Mouse (Mus musculus) granulocyte monocyte progenitor cell, adult 5-6 weeks (primary cell): ENCODE results near the gene Eif4g1. TPM values are rescaled to one million over a fixed set of nuclear protein-coding genes. Genes with fewer than 3 reads are reported as not detected.

Experiments
- ATAC-seq: replicated peaks from 2 replicates; pipeline ENCODE4 v1.8.0; 2016; ENCODE audit warnings: mild to moderate bottlenecking, moderate TSS enrichment, inconsistent platforms; ENCODE audit not compliant: poor library complexity, severe bottlenecking
- total RNA-seq, 2 experiments: library from RNA; stranded (forward) in 1 of 2; stranded (reverse) in 1 of 2; fragments of 200-712, 200-1000 nt in 1 of 2; fragments of >200 nt in 1 of 2; fragmentation: Nextera tagmentation in 1 of 2; gene quantifications; 2 replicates each; pipeline ENCODE4 v1.2.3; 2014 to 2017

The Eif4g1 gene
- total RNA-seq, 2 experiments from 2014 or later: 242 to 312 TPM

DNA sequence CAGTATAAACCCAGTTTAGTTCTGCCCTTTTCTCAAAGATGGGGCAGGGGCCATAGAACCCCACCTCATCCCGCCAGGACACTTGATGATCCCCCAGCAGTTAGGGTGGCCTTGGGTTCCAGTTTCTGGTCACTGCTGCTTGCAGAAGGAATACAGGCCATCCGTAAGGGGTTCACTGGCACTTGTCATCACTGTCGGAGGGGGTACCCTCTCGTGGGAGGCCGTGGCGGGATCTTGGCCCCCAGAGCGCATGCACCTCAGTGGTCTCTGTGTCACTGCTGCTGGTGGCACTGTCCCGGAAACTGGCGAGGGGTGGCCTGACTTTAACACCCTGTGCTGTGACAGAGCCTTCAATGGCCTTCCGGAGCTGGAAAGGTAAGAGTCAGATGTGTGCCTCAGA lies 35.0 kb downstream of the Eif4g1 start:
- no peak for ATAC-seq

DNA sequence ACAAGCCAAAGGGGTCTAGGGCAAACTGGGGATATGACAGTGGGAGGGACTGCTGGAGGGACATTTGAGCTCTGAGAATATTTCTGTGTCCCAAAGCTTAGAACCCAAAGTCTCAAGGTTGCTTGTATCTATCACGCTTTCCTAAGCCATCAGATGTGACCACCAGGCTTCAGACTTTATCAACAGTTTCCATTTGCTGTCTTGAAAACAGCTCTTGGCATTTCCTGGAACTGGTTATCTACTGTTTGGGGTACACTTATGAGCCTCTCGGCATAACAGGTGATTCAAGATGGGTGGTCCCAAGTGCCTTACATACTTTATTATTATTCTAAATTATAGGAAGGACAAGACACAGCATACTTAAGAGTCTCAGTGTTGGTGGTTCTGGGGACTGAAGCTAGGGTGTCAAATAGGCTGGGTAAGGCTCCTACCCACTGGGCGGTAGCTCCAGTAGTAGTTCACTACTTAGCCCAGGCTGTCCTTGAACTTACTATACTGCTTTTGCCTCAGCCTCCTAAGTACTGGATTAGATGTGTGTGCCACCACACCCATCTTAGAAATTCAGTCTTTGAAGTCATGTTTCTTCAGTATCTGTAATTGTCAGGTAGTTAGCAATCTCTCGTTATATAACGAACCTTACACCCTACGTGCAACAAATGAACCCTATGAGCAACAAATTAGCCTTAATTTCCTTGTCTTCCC lies 35.7 kb downstream of the Eif4g1 start:
- ATAC-seq: no peak

DNA sequence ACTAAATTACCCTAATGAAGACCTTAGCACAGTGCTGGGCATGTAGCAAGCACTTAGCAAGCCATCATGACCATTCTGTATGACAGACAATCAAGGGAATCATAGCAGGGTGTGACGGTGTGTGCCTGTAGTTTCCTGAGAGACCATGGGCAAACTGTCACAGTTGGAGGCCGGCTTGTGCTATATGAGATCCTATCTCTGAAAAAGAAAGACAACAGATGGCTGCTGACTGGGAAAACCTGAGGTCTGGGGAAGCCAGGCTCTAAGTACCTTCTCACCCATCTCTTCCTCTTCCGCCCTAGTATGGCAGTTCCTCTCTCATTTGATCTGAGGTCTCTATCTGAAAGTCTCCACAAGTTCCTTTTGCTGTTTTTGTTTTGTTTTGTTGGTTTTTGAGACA lies 37.7 kb downstream of the Eif4g1 start:
- no peak for ATAC-seq

DNA sequence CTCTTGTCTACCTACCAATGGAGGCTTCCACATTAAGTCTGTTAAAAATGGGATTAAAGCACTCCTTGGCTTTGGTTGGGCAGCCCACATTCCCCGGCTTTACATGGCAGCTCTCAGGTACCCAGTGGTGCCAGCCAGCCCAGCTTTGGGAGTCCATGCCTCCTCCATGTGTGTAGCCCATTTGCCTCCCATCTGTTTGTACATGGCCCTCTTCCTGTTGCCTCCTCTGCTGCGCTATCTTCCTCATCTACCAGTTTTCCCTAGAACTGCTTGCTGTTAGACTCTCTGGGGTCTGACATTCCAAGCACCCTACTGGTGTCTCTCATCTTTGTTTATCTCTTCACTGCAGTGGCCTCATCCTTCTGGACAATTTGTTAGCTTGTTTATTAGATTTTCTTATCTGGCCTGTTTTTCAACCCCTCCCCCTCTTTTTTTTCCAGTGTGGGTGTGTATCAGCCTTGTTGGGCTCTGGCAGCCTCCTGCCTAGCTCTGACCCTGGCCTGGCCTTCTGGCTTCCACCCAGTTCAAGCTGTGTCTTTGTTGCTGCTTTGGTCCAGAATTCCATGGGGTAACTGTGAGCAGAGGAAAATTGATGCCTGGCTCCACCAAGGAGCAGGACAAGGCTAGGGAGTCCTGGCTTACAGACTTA lies 38.4 kb downstream of the Eif4g1 start:
- ATAC-seq: no peak

DNA sequence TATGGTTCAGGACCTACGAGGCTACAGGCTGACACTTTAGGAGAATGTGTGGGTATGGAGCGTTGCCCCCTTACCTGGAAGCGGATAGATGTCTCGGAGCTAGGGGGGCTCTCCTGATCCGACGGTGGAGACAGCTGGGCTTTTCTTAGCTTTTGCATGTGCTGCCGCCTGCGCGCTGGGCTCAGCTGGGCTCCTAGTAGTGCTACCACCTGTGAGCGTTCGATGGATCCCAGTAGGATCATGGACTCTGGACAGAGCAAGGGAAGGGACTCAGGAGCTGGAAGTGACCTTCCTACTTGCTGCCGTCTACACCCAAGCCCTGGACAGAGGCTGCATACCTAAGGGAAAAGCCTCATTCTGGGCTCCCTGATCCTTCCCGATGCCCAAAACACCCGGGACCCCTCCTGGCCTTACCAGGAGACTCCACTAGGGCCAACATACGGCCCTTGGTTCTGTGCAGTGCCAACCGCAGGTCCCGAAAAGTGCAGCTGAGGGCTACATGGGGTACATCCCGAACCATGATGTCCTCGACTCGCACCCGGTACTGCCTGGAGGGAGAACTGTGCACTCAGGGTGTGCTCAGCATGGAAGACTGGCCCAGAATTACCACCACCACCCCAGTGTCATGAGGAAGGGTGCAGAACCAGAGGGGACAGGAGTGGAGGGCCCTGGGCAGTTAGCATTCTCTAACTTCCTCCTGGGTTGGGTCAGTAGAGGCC lies 40.3 kb downstream of the Eif4g1 start:
- no peak for ATAC-seq

DNA sequence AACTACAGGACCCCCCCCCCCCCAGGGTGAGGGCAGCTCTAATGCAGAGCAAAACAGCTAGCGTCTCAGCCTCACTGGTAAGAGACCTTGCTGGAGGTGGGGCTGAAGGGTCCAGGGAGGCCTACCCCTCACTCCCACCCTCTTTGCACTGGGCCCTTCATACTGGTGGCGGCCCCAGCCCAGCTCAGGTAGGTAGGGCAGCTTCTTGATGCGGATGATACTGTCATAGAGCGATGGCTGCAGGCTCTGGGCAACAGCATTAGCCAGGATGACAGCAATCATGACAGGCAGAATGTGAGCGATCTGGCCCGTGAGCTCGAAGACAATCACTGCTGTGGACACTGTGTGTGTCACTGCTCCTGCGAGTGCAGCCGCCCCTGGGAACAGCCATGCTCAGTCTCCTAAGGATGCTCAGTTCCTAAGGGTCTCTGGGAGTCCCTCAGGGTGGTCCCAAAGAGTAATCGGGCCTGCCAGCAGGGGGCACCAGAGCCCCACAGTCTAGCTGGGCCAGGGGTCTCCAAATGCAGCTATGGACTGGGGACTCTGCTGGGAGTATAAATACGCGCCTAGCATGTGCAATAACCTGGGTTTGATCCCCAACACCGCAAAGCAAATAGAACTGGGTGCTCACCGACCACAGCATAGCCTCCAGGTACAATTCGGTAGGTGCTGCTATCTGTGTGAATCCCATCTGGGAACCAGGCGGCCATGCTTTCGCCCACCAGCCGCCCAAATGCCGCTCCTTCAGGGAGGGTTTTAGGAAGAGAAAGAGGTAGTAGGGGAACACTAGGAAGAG lies 41.0 kb downstream of the Eif4g1 start:
- peak; percentile 38; the same call in 1 of the 2 replicates for ATAC-seq

DNA sequence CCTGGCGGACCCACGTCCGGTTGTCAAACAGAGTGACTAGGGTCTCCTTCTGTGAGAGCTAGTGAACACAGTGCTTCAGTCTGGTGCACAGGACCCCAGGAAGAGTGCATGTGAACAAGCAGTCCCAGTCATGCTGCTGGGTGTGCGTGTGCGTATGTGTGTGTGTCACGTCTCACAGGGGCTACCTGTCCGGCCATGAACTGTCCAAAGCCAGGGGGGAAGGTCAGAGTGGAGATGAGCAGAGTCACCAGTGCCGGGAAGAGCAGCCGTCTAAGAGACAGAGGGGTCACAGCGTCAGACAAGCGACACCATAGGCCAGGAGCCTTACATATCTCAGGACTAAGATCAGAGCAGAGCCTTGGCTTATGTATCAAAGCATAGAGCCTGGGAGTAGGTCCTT lies 42.3 kb downstream of the Eif4g1 start:
- ATAC-seq: no peak

DNA sequence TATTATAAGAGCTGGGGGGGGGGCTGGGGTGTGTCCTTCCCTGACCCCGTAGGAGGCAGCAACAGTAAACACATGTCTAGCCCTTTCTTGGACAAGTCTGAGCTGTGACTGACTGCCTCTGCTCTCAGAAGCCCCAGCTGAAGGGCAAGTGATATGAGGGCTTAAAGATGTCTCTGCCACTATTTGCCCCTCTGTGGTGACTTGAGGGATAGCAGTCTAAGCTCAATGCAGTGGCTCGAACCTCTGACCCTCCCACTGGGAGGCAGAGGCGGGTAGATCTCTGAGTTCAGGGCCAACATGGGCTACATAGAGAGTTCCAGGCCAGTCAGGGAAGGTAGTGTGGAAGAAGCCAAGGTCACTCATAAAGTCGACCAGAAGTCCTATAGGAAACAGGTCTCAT lies 42.7 kb downstream of the Eif4g1 start:
- ATAC-seq: no peak

DNA sequence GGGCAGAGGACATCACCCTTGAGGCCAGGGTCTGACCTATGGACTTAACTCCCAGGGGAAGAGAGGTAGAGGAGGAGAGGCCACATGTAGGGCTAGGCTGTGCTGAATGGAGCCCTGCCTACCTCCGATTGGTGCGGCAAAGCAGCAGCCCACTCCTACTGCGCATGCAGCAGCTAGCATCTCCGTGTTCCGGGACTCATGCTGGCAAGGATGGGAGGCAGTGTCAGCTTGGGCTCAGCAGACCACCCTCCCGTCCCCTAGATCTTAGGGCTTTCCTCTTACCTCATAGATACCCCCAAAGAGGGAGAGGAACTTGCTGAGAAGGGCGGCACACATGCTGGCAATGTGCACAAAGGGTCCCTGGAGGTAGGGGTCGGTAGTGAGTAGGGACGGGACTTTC lies 44.1 kb downstream of the Eif4g1 start:
- ATAC-seq: no peak

DNA sequence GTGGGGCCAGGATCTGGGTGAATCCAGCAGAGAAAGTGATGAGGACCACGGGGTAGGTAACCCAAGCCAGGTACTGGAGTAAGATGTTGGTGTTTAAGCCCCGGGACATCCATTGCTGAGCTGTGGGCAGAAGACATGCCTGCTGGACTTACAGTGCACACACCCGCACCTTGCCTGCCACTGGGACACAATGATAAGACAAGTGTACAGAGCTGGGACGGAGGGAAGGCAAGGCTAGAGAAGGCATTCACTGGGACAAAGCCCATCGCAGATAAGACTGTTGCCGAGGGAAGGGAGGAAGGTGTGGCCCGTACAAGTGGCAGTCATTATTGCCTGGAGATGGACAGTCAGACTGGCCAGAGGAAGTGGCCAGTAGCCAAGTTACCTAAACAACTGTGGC lies 44.8 kb downstream of the Eif4g1 start:
- no peak for ATAC-seq

DNA sequence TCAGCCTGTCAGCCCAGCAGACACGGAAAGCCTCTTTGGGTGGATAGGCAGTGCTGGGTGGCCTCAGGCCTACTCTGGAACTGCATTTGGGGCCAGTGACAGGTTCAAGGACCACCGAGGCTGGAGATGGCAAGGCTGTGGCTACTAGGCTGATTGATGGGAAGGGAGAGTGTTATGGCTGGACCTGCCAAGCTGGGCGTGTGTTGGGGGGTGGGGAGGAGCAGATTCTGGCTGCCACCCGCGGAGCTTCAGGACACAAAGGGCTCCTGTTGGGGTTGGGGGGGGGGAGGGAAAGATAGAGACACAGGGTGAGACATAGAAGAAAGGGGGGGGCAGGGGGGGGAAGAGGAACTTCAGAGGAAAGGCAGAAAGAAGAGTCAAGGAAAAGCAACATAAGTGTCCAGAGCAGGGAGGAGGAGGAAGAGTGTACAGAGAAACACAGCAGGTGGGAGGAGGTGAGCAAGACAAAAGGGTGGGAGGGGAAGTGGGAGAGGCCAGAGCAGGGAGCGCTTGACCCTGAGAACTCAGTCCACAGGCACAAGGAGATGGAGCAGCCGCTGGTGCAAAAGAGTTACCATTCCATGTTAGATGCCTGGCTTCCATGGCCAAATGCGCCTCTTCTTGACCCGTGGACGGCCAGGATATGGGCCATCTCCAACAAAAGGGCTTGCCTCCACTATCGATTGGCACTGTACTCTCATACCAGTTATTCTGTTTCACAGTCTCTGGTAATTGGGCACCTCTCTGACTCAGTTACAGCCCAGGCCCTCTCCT lies 46.4 kb downstream of the Eif4g1 start:
- no peak for ATAC-seq

DNA sequence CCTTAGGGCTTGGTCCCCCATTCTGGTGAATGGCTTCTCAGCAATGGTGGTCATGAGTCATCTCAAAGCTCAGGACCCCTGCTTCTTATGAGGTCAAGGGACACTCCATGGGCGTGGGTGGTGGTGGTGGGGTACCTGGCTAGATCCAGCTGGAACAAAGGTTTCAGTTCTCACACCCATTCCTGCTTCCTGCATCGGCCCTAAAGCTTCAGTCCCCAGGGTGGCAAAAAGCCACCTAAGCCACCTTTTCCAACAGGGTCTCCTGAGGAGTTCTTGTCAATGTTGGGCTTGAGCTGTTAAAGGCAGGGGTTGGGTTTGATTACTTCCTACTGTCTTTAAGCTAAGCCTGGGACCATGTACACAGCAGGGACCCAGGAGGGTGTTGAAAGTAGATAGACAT lies 47.0 kb downstream of the Eif4g1 start:
- no peak for ATAC-seq

DNA sequence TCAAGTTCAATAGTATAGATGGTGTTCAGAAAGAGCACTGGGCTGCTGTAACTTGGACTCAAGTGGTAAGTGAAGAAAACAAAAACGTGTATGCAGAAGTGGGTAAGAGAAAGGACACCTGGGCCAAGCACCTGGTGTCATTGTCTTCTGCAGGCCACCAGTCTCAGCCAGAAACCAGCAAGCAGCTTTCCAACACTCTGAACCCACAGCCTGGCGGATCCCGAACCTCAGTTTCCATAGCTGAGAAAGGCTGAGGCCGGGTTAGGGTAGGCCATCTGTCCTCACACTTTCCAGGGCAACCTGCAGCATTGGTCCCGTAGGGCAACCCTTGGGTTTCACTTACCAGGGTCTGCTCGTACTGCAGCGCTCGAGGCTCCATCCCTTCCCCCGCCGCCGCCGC lies 47.5 kb downstream of the Eif4g1 start:
- ATAC-seq: no peak

DNA sequence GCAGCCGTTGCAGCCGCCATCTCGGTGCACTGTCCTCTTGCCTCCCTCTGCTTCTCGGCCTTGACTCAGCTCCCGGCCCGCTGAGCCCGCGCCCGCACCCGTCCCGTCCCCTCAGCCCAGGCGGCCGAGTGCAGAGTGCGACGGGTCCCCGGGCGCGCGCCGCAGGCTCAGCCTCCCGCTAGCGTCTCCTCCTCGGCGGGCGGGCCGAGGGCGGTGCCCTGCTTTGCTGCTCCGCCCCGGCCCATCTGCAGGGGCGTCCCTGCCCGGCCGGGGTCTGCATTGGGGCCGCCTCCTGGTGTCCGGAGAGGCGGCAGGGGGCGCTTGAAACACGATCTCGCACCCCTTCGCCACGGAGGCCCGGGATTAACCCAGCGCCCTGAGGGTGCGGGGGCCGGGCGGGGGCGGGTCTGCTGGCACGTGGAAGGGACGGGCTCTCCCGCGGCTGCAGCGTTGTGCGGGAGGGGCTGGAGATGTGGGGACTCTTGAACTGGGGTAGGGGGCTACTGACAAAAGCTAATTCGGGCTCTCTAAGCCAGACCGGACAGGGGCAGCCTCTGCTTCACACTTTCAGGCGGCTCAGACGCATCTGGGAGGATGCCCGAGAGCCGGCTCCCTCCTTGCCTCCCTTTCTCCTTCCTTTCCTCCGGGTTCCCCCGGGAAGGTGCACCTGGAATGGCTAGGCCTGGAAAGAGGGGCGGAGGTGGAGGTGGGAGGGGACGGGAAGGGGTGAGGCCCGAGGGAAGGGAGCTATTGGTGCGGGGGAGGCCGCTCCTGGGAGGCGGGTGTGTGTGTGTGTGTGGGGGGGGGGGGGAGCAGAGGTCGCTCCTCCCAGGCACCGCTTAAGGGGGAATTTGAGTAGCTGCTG lies 48.1 kb downstream of the Eif4g1 start:
- peak; percentile 33 for ATAC-seq

DNA sequence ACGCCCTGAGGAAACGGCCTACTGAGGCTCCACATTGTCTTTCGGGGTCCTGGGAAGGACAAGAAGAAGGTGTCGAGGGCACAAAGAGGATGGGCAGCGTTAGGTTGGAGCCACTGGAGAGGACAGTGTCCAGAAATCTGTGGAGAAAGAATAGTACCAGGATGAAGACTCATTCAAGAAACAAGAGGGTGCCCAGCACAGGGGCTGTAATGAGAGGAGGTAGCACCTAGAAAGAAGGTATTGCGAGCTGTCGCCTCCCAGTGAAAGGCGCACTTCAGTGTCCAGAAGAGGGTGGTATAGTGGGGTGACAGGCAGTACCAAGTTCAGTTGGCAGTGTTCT lies 48.7 kb downstream of the Eif4g1 start:
- ATAC-seq: no peak

DNA sequence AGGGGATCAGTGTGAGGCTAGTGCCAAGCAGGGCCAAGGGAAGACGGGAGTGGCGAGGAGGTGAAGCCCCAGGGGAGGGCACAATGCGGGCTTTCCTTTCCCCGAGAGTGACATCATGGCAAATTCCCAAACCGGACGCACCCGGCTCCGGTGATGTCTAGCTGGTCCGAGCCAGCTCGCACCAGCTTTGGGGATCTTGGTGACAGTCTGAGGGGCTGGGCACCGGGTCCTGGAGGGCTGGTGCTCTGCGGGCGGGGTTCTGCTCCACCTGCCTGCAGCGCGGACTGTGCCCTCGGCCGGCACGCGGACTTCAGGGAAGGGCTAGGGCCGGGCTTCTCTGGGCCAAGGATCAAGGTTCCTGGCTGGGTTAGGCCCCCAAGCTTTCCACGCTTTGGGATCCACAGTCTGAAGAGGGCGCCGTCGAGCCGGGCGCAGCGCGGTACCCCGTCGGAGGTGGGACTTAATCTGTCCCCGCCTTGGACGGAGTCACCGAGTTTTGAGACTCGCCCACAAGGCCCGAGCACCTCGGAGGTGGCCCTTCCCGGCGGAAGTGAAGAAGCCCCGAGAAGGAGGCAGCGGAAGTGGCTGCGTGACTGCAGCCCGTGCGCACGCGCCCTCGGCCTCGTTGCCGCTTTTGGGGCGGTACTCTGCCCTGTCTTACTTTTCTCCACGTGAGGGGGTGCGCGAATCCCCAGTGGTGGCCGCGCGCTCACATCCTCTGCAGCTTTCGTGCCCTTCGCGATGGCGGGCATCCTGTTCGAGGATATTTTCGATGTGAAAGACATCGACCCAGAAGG lies 49.3 kb downstream of the Eif4g1 start, which contains the start of the genes Polr2h and Clcn2:
TSS of gene Polr2h (plus strand) at position 485 of the 797 bp plus-strand sequence.
TSS of gene Clcn2 (minus strand) at position 566 of the 797 bp plus-strand sequence.
- peak; percentile 80 for ATAC-seq

DNA sequence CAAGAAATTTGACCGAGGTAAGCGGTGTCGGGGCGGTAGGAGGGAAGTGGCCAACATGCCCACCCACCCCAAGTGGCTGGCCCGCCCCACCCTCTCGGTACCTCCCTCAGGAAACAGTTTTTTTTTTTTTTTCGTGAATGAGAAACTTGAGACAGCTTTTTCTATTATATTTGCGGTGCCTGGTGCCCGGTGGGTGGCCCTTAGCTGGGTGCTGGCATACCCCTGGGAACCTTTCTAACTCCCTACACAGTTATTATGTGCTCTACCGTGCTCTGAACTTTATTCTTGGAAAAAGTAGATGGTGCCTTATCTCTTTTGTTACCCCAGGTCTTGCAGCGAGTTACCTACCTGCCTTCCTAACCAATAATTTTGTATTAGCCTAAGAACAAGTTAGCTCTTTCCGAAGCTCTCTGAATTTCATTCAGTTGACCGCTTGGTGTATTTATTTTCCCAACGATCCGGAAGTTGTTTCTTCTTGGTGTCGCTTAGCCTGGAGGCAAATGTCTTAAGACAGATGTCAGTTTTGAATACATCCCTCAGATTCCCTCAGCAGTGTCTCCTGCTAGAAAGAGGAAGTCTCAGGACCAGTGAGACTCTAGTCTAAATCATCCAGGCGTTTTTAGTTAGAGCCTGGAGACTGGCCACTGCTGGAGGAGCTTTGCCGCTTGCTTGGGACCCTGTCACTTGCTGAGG lies 50.0 kb downstream of the Eif4g1 start:
- ATAC-seq: peak; percentile 17

DNA sequence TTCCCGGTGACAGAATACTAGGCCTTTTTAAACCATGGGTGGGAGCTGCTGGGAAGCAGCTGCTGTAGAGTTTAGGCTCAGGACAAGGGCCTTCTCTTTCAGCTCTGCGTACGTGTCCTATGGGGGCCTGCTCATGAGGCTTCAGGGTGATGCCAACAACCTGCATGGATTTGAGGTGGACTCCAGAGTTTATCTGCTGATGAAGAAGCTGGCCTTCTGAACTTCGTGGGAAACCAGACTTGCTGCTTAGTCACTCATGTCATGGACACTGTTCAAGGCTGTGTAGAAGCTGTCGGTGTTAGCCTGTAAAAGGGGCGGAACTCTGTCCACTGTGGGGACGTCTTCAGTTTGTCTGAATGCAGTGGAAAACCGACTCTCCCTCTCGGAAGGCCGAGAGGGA lies 53.7 kb downstream of the Eif4g1 start:
- no peak for ATAC-seq
